Mouse (Mus musculus): ENCODE data around the gene Olfr365. TPM values are rescaled to one million over a fixed set of nuclear protein-coding genes. Genes with fewer than 3 reads are reported as not detected.

Olfr365 gene
- not detected in 2 replicates for polyA plus RNA-seq (2012; rRNA removed)

GRCm38 (mm10) chr2:37187898-37188297, at the start of gene Olfr365:
Gene Olfr365 (plus strand): TSS chr2:37188198.

GRCm38 (mm10) chr2:37139022-37139421, 49.0 kb upstream of the Olfr365 start, which contains the start of gene Olfr364-ps1:
Gene Olfr364-ps1 (plus strand): TSS chr2:37139322.

GRCm38 (mm10) chr2:37211274-37211673, 23.3 kb downstream of the Olfr365 start, which contains the start of gene Olfr366:
Gene Olfr366 (plus strand): TSS chr2:37211574.

Other genes with a start within 250 kb of the Olfr365 start
- not detected in 2 replicates for gene Olfr357, start 194.4 kb upstream of the Olfr365 start, polyA plus RNA-seq (2012; rRNA removed)
- gene Olfr358, start 178.9 kb upstream of the Olfr365 start, polyA plus RNA-seq (2012; rRNA removed), result not detected in 2 replicates
- not detected in 2 replicates for gene Olfr360, start 122.5 kb upstream of the Olfr365 start, polyA plus RNA-seq (2012; rRNA removed)
- not detected in 2 replicates for gene Olfr361, start 98.9 kb upstream of the Olfr365 start, polyA plus RNA-seq (2012; rRNA removed)
- gene Olfr362, start 70.3 kb upstream of the Olfr365 start, polyA plus RNA-seq (2012; rRNA removed), result not detected in 2 replicates
- not detected in 2 replicates for gene Olfr364-ps1, start 48.9 kb upstream of the Olfr365 start, polyA plus RNA-seq (2012; rRNA removed)
- gene Olfr366, start 23.4 kb downstream of the Olfr365 start, polyA plus RNA-seq (2012; rRNA removed), result not detected in 2 replicates
- not detected in 2 replicates for gene Olfr368, start 138.3 kb downstream of the Olfr365 start, polyA plus RNA-seq (2012; rRNA removed)
- gene Pdcl, start 171.1 kb downstream of the Olfr365 start, polyA plus RNA-seq (2012; rRNA removed), result 38.1 and 40.0 TPM in 2 replicates
- 28.4 and 30.0 TPM in 2 replicates for gene Rc3h2, start 234.7 kb downstream of the Olfr365 start, polyA plus RNA-seq (2012; rRNA removed)